Mouse (Mus musculus) lung, embryonic 16.5 days (tissue): ENCODE measurements around the gene Slc2a6. TPM values are rescaled to one million over a fixed set of nuclear protein-coding genes. Genes with fewer than 3 reads are reported as not detected.

Experiments used
- ATAC-seq: fragments of 200-750 bp; cut with Nextera tagmentation; 2 replicates; pipeline ENCODE4 v1.8.0; 2017; ENCODE audit warnings: low read depth, mild to moderate bottlenecking, moderate library complexity
- H3K27ac ChIP-seq: fragments of 300-500 bp; sonication (generic); 2 replicates; pipeline ENCODE4 v1.5.1; 2014; ENCODE audit warnings: mild to moderate bottlenecking, control low read depth, low read length
- H3K27me3 ChIP-seq: fragments of 300-500 bp; sonication (generic); 2 replicates; pipeline ENCODE4 v1.6.1; 2014; ENCODE audit warnings: low read depth, low read length, mixed read lengths; ENCODE audit not compliant: control insufficient read depth, insufficient read depth
- H3K36me3 ChIP-seq: fragments of 300-500 bp; sonication (generic); 2 replicates; pipeline ENCODE4 v1.6.1; 2014; ENCODE audit warnings: low read length; ENCODE audit not compliant: control insufficient read depth, insufficient read depth
- H3K4me1 ChIP-seq: fragments of 300-500 bp; sonication (generic); replicated peaks from 2 replicates; pipeline ENCODE4 v1.6.1; 2014; ENCODE audit warnings: low read length, mixed read lengths; ENCODE audit not compliant: control insufficient read depth, insufficient read depth
- H3K4me2 ChIP-seq: fragments of 300-500 bp; sonication (generic); 2 replicates; pipeline ENCODE4 v1.6.1; 2014; ENCODE audit warnings: low read depth, low read length, control low read depth
- H3K4me3 ChIP-seq: fragments of 300-500 bp; sonication (generic); 2 replicates; pipeline ENCODE4 v1.5.1; 2014; ENCODE audit warnings: mild to moderate bottlenecking, low read length, control low read depth
- H3K9ac ChIP-seq: fragments of 300-500 bp; sonication (generic); 2 replicates; pipeline ENCODE4 v1.6.1; 2014; ENCODE audit warnings: low read length, control low read depth
- H3K9me3 ChIP-seq: fragments of 300-500 bp; sonication (generic); 2 replicates; pipeline ENCODE4 v1.6.1; 2016; ENCODE audit warnings: low read length; ENCODE audit not compliant: control insufficient read depth
- WGBS: fragments of 180-500 bp; shearing (Covaris S2); extraction: QIAGEN DNeasy Blood & Tissue Kit; methylation state at CpG from one replicate; pipeline ENCODE4 v1.1.7; 2014; 5-methylcytosine and 5-hydroxymethylcytosine counted together
- polyA plus RNA-seq: library from polyadenylated mRNA; unstranded; fragments of >200 nt; fragmentation: Nextera tagmentation; extraction: Ambion mirVana; gene quantifications from 2 replicates; pipeline ENCODE4 v1.2.1, GENCODE M21; 2015

The Slc2a6 gene
- polyA plus RNA-seq, 1 experiment from 2014 or later, result 0.63 TPM

DNA sequence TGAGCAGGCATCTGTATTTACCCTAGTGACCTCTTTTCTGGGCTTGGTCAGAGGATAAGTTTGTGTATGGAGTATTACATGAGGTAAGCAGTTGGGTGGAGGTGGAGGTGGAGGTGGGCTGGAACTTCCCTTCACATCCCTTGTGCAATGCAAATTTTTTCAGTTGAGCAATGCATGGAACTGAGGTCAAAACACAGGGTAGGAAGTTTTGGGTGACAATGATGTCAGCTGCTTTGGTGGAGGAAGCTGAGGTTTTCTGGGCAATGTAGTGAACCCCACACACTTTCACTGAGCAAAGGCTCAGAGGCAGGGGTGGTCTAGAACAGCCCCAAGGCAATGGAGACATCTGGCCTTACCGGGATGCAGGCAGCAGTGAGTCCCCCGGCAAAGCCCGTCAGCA is 2.3 kb downstream of the Slc2a6 start:
- Histone ChIP-seq H3K9ac (no peak overlapping the region), H3K36me3 (no peaks in the 10 kb centered on the region), H3K4me2 (no peak overlapping the region), H3K27me3 (no peaks in the 10 kb centered on the region), H3K4me3 (no peak overlapping the region), H3K27ac (no peak overlapping the region), H3K4me1 (peaks cover 5% of the 10 kb centered on the region), H3K9me3 (no peaks in the 10 kb centered on the region)
- no peak for ATAC-seq
- 72% methylated on average over 3 of the region's 3 CpGs for WGBS

DNA sequence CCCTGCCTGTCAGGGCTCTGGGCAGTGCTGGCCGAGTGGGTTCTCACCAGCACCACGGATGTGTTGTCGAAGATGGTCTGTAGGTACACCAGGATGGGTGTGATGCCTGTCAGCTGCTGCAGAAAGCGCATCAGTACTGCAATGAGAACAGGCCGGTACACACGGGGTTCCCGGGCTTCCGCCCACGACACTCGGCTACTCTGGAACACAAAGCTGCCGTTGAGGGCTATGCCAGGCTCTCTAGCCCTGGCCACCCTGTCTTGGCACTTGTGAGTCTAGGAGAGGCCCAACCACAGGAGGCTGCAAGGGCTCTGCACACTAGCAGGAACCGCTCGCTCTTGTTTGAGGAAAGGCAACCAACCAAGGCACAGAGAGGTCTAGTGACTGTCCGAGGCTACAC is 3.7 kb downstream of the Slc2a6 start:
- no peaks in the 10 kb centered on the region for H3K36me3 ChIP-seq
- no peaks in the 10 kb centered on the region for H3K9me3 ChIP-seq
- no peak overlapping the region for H3K4me2 ChIP-seq
- WGBS, result 66% methylated on average over 14 of the region's 14 CpGs
- no peak overlapping the region for H3K27ac ChIP-seq
- H3K4me1 ChIP-seq, result peaks cover 5% of the 10 kb centered on the region
- no peak overlapping the region for H3K4me3 ChIP-seq
- H3K9ac ChIP-seq, result no peak overlapping the region
- ATAC-seq, result no peak
- no peaks in the 10 kb centered on the region for H3K27me3 ChIP-seq

DNA sequence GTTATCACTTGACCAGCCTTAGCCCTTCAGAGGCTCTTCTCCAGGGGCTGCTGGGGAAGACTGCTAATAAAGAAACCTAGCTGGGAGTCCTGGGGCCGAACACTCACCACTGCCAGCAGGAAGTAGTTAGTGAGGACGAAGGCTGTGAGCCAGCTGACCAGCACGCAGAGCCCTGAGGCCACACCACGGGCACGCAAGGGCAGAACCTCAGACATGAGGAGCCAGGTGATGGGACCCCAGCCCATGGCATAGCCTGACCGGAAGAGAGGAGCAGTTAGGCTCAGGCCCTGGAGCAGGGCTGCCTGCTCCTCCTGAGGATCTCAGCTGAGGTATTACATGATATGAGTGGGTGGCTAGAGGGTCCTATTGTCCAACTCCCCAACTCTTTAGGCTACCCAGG is 5.2 kb downstream of the Slc2a6 start:
- H3K9me3 ChIP-seq, result no peaks in the 10 kb centered on the region
- no peaks in the 10 kb centered on the region for H3K4me1 ChIP-seq
- H3K9ac ChIP-seq, result no peak overlapping the region
- H3K36me3 ChIP-seq, result peaks cover 7% of the 10 kb centered on the region; the same call in 1 of the 2 replicates
- H3K27ac ChIP-seq, result no peak overlapping the region
- H3K4me3 ChIP-seq, result no peak overlapping the region
- H3K27me3 ChIP-seq, result no peaks in the 10 kb centered on the region
- 72% methylated on average over 6 of the region's 6 CpGs for WGBS
- no peak overlapping the region for H3K4me2 ChIP-seq
- no peak for ATAC-seq

DNA sequence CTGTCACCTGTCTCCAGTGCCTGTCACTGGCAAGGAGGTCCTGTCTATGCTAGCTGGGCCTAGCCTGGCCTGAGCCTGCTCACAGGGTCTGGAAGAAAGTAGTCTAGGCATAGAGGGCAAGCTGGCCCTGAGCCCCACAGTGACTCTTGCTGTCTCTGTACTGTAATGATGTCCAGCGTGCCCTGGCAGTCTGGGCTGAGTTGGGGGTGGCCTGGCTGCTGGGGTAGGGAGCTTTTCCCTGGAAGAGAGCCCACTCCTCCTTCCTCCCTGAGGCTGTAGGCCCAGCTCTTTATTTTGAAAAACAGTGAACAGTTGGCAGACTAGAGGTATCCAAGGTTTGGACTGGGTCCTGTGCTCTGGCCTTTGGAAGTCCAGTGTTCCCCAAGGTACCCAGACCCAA is 6.7 kb downstream of the Slc2a6 start:
- Histone ChIP-seq H3K27me3 (no peaks in the 10 kb centered on the region), H3K4me1 (no peaks in the 10 kb centered on the region), H3K9me3 (no peaks in the 10 kb centered on the region), H3K36me3 (peaks cover 15% of the 10 kb centered on the region), H3K27ac (no peak overlapping the region), H3K4me2 (no peak overlapping the region), H3K9ac (no peak overlapping the region), H3K4me3 (no peak overlapping the region)
- WGBS, result 70% methylated on average over 1 of the region's 1 CpGs
- no peak for ATAC-seq

DNA sequence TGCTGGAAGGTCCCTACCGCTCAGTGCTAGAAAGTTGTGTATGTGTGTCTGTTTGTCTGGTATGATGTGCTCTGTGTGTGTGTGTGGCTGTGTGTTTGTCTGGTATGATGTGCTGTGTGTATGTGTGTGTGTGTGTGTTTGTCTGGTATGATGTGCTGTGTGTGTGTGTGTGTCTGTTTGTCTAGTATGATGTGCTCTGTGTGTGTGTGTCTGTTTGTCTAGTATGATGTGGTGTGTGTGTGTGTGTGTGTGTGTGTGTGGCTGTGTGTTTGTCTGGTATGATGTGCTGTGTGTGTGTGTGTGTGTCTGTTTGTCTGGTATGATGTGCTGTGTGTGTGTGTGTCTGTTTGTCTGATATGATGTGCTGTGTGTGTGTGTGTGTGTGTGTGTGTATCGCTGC is 8.3 kb downstream of the Slc2a6 start:
- Histone ChIP-seq H3K4me3 (no peak overlapping the region), H3K4me2 (no peak overlapping the region), H3K9ac (no peak overlapping the region), H3K27ac (no peak overlapping the region), H3K27me3 (no peaks in the 10 kb centered on the region), H3K9me3 (no peaks in the 10 kb centered on the region), H3K4me1 (no peaks in the 10 kb centered on the region), H3K36me3 (peaks cover 29% of the 10 kb centered on the region)
- no peak for ATAC-seq
- WGBS, result 86% methylated on average over 2 of the region's 2 CpGs

DNA sequence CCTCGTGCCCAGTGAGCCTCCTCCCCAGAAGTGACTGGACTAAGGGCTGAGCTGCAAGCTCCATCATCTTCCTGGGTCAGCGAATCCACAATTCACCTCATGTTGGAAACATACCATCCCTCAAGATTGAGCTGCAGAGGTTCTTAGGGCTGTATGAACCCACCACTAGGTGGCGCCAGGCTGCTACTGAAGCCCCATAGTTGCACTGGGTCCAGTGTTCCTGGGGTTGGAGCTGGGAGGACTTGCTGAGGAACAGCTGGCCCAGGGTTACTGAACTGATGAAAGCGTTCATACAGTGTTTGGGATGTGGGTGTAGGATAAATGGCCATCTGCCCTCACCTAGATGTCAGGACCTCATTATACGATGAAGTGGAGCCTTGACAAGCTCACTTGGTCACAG is 10.0 kb downstream of the Slc2a6 start:
- peak; percentile 73 for ATAC-seq
- 52% methylated on average over 5 of the region's 5 CpGs for WGBS
- H3K27me3 ChIP-seq, result no peaks in the 10 kb centered on the region

DNA sequence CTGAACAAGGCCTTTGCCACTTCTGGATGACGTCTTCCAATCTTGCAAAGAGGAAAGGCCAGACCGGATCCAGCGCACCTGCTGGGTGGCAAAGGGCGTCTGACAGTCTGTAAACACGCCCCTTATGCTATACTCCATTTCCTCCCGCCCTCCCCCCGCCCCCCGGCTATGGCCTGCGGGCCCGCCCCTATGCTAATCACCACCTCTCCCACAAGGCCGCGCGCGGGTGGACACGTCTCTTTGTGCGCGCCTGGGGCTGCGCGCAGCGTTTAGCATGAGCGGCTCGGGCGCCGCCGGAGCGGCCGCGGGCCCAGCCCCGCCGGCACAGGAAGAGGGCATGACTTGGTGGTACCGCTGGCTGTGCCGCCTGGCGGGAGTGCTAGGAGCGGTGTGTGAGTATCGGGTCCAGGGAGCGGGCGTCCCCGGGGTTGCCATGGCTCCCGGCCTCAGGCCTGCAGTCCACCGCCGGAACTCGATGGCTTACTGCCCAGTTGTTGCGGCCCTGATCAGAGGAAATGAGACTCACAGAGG is 18.0 kb downstream of the Slc2a6 start, which contains the start of gene Cacfd1:
TSS of gene Cacfd1 (plus strand) at position 213 of the 531 bp plus-strand sequence.
- Histone ChIP-seq H3K9me3 (no peaks in the 10 kb centered on the region), H3K4me3 (peak within 1 kb of the TSS; percentile 92), H3K4me2 (peak within 1 kb of the TSS; percentile 74), H3K36me3 (peaks cover 9% of the 10 kb centered on the region), H3K9ac (peak within 1 kb of the TSS; percentile 97), H3K4me1 (peaks cover 17% of the 10 kb centered on the region), H3K27ac (peak within 1 kb of the TSS; percentile 85), H3K27me3 (no peaks in the 10 kb centered on the region)
- ATAC-seq, result peak; percentile 98
- WGBS, result under 1% methylated on average over 43 of the region's 43 CpGs

More for the DNA sequence above, 10.0 kb downstream of the Slc2a6 start:
- Histone ChIP-seq H3K36me3 (peaks cover 37% of the 10 kb centered on the region), H3K9me3 (no peaks in the 10 kb centered on the region), H3K4me1 (no peaks in the 10 kb centered on the region), H3K4me3 (no peak overlapping the region), H3K9ac (no peak overlapping the region), H3K4me2 (no peak overlapping the region), H3K27ac (no peak overlapping the region)

DNA sequence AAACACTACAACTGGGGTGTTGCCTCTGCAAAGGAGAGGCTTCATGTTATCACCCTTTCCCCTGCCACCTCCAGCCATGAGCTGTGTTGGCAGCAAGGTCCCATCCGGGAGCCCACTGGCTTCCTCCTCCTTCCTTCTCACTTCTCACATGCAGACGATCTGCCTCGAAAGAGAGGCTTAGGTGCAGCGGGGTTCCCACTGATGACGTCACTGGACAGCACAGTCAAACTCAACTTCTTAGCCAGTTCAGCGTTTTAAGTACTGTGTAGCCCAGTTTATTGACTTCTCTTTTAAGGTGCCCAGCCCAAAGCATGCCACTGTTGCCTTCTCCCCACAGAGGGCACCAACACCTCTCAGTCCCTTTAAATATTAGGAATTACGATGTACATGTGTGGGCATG is 20.1 kb downstream of the Slc2a6 start:
- Histone ChIP-seq H3K4me2 (no peak overlapping the region), H3K4me3 (no peak overlapping the region), H3K27ac (no peak overlapping the region), H3K9ac (no peak overlapping the region), H3K36me3 (no peaks in the 10 kb centered on the region), H3K4me1 (peaks cover 17% of the 10 kb centered on the region), H3K27me3 (no peaks in the 10 kb centered on the region), H3K9me3 (no peaks in the 10 kb centered on the region)
- WGBS, result 54% methylated on average over 7 of the region's 7 CpGs
- ATAC-seq, result no peak

DNA sequence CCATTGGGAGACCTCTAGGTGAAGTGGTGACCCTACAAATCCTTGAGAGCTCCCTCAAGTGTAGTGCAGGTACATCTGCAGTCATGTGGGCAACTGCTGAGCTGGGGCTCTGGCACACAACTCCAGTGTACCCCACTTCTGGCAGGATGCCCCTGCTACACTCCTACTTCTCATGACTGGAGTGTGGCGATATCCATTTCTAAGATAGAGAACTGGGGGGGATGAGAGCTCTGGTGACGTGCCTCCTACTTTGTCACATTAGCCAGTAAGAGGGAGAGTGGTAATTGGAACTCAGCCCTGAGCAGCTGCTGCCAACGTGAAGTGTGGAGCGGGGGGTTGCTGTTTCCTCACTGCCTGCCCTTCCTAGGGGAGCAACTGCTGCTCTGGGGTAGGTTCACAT is 21.5 kb downstream of the Slc2a6 start:
- Histone ChIP-seq H3K27me3 (no peaks in the 10 kb centered on the region), H3K27ac (no peak overlapping the region), H3K9ac (no peak overlapping the region), H3K4me2 (no peak overlapping the region), H3K36me3 (no peaks in the 10 kb centered on the region), H3K4me3 (no peak overlapping the region), H3K4me1 (peaks cover 15% of the 10 kb centered on the region), H3K9me3 (no peaks in the 10 kb centered on the region)
- 41% methylated on average over 4 of the region's 4 CpGs for WGBS
- ATAC-seq, result no peak

DNA sequence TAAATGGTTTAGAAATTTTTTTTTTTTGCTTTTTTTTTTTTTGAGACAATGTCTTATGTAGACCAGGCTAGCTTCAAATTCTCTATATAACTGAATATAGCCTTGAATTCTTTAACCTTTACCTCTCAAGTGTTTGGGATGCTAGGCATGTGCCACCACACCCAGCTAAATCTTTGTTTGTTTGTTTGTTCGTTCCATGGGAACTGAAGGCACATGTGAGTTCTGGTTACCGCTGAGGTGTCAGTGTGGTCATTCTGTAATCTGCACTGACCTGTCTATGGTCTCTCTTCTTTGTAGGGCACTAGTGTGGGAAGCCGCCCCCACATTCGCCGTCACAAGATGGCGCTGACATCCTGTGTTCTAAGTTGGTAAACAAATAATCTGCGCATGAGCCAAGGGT is 29.8 kb downstream of the Slc2a6 start:
- H3K36me3 ChIP-seq, result no peaks in the 10 kb centered on the region
- H3K4me3 ChIP-seq, result no peak overlapping the region
- no peak overlapping the region for H3K27ac ChIP-seq
- H3K4me1 ChIP-seq, result no peaks in the 10 kb centered on the region
- WGBS, result 92% methylated on average over 7 of the region's 7 CpGs
- no peaks in the 10 kb centered on the region for H3K27me3 ChIP-seq
- no peak for ATAC-seq
- H3K9me3 ChIP-seq, result no peaks in the 10 kb centered on the region
- no peak overlapping the region for H3K4me2 ChIP-seq
- no peak overlapping the region for H3K9ac ChIP-seq
